Mouse (Mus musculus) thymus, adult 2 months (tissue): ENCODE results near the gene B3galt5. TPM values are rescaled to one million over a fixed set of nuclear protein-coding genes. Genes with fewer than 3 reads are reported as not detected.
A peak's percentile ranks its signal among the peaks of the same experiment; 100 is the strongest.
"Not testable (repeated sequence)": the region's sequence is repeated elsewhere in the genome, so short reads cannot be mapped to it uniquely, and the experiment has no call there.

Experiments used
- DNase-seq: peaks from one replicate; pipeline ENCODE4 v3.0.0; 2021
- H3K27ac ChIP-seq: fragments of 200-500 bp; 2 replicates; pipeline ENCODE4 v1.5.1; 2012; ENCODE audit warnings: low read length, control low read depth; ENCODE audit not compliant: control insufficient read depth, insufficient read depth
- H3K27me3 ChIP-seq: fragments of 200-500 bp; 2 replicates; pipeline ENCODE4 v1.6.1; 2012; ENCODE audit warnings: mild to moderate bottlenecking, low read length, moderate library complexity, mixed read lengths; ENCODE audit not compliant: control insufficient read depth, insufficient read depth
- H3K36me3 ChIP-seq: fragments of 200-500 bp; 2 replicates; pipeline ENCODE4 v1.6.1; 2012; ENCODE audit warnings: mild to moderate bottlenecking, low read length, moderate library complexity; ENCODE audit not compliant: control insufficient read depth, insufficient read depth
- H3K4me1 ChIP-seq: fragments of 200-500 bp; replicated peaks from 2 replicates; pipeline ENCODE4 v1.6.1; 2012; ENCODE audit warnings: low read length; ENCODE audit not compliant: control insufficient read depth, insufficient read depth
- H3K4me3 ChIP-seq: fragments of 200-500 bp; 2 replicates; pipeline ENCODE4 v1.5.1; 2012; ENCODE audit warnings: mild to moderate bottlenecking, low read length, control low read depth, moderate library complexity; ENCODE audit not compliant: control insufficient read depth, insufficient read depth
- CTCF ChIP-seq: fragments of 200-500 bp; IDR thresholded peaks from 2 replicates; pipeline ENCODE4 v1.5.1; 2012; ENCODE audit warnings: mild to moderate bottlenecking, control low read depth, low read length, moderate library complexity, borderline replicate concordance; ENCODE audit not compliant: control insufficient read depth, poor library complexity, insufficient read depth; ENCODE audit errors: extremely low read depth
- POLR2A ChIP-seq: fragments of 200-500 bp; IDR thresholded peaks from 2 replicates; pipeline ENCODE4 v1.6.1; 2012; ENCODE audit warnings: mild to moderate bottlenecking, low read length, control low read depth, moderate library complexity; ENCODE audit not compliant: control insufficient read depth, poor library complexity, insufficient read depth; ENCODE audit errors: extremely low read depth
- WGBS: fragments of 180-500 bp; shearing (Covaris S2); methylation state at CpG from one replicate; pipeline ENCODE4 v1.1.7; 2018; 5-methylcytosine and 5-hydroxymethylcytosine counted together
- polyA plus RNA-seq: library from polyadenylated mRNA; depleted of rRNA; stranded (reverse); fragments of >200 nt; gene quantifications from 2 replicates; pipeline ENCODE4 v1.2.3, GENCODE M21; 2012

The B3galt5 gene
- polyA plus RNA-seq, 1 experiment = 3.8 TPM

DNA sequence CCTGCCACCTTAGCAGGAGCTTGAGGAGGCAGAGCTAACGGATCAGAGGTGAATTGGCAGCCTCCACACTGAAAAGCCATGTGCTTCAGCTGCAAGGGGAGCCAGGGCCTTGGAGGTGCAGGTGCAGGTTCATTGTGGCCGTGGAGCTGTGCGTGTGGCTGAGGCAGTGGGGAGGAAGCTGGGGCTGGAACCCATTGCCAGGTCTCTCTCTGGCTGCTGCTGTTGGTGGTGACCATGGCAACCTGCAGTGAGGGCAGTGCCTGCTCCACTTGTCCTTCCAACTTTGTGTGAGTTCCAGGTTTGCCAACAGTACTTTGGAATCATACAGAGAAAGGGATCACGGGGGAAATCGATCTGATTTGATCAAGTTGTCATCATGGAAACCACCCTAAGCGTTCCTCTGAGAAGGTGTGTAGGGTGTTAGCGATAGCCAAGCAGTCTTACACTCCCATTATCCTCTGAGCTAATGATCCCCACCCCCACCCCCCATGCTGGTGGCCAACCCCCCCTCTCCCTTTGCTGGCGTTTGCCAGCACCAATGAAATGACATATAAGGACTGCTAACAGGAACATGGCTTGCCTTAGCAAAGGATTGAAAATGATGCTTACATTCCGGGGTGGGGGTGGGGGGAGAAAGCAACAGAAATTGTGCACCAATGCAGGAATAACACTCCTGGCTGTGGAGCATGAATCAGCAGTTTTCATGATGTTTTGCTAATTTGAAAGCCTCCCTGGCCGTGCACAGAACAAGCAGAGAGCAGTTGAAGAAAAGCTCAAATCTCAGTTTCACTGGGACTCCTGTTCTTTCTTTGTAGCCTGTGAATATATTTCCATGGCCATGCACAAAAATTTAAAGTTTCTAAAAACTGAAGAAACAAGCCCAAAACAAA, 90.8 kb downstream of the B3galt5 start:
- Histone ChIP-seq H3K4me3 (no peak overlapping the region), H3K27me3 (no peaks in the 10 kb centered on the region), H3K27ac (peak overlapping the region; percentile 35; the same call in 1 of the 2 replicates), H3K4me1 (peaks cover 27% of the 10 kb centered on the region), H3K36me3 (no peaks in the 10 kb centered on the region)
- WGBS = 28% methylated on average over 10 of the region's 10 CpGs
- TF ChIP-seq CTCF = no peak
- TF ChIP-seq POLR2A = no peak
- DNase-seq = peak; percentile 57

DNA sequence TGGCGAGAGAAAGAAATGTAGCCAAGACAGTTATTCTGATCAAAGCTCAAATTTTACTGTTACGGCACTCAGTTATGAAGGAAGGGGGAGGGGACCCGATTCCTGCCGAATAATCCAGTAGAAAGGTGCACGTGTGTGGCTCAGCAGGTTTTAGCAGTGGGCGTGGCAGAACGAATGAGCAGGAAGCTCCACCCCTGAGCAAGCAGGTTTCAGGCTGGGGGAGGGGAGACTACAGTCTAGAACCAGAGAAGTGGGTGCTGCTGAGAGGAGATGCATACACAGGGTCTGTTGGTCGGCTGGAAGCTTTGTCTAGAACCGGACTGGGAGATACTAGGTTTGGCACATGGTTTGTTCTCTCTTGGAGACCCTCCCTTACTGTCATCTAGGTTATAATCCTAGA, 91.7 kb downstream of the B3galt5 start:
- H3K27me3 ChIP-seq, H3K27ac ChIP-seq, H3K4me3 ChIP-seq, H3K36me3 ChIP-seq: not testable (repeated sequence)
- 24% methylated on average over 9 of the region's 9 CpGs for WGBS
- peaks cover 27% of the 10 kb centered on the region for H3K4me1 ChIP-seq
- DNase-seq = peak; percentile 47

DNA sequence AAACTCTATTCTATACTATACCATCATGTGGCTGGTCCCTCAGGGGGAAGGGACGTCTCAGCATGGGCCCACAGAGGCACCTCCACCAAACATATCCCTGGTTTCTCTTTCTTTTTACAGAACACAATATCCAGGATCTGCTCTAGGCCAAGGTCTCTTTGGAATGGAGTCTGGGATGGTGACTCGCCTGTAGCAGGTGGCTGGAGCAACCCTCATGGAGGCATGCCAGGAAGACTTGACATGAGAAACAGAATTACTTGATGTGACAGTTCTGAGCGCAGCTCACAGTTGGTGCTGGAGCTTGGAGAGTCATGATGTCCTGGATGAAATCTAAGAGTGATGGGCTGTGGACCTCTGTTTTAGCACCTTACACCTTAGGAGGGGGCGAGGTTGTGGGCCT, 104.0 kb downstream of the B3galt5 start:
- Histone ChIP-seq H3K27me3 (no peaks in the 10 kb centered on the region), H3K36me3 (no peaks in the 10 kb centered on the region)
- 94% methylated on average over 4 of the region's 4 CpGs for WGBS

DNA sequence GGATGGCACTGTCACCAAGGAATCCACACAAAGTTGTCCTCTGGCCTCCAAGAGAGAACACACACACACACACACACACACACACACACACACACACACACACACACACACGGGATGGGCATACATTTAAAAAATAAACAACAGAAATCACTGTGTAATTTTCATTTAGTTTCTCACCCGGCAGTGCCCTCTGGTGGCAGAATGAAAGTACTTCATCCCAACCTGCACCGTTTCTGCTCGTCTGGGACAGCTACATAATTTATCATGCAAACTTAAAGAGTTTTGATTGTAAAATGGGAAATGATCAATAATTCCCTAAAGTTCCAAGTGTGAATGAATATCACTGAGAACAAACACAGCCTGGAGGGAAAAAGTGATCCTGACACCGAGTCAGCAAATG, 105.7 kb downstream of the B3galt5 start:
- no peak overlapping the region for H3K4me3 ChIP-seq
- 11% methylated on average over 5 of the region's 5 CpGs for WGBS
- peak; percentile 60 for DNase-seq
- no peaks in the 10 kb centered on the region for H3K4me1 ChIP-seq
- H3K27ac ChIP-seq = no peak overlapping the region
- no peaks in the 10 kb centered on the region for H3K27me3 ChIP-seq
- TF ChIP-seq CTCF (no peak), POLR2A (no peak)
- no peaks in the 10 kb centered on the region for H3K36me3 ChIP-seq

More for the DNA sequence above, 104.0 kb downstream of the B3galt5 start:
- no peaks in the 10 kb centered on the region for H3K4me1 ChIP-seq
- DNase-seq = no peak
- TF ChIP-seq POLR2A (no peak), CTCF (no peak)
- H3K27ac ChIP-seq = no peak overlapping the region
- no peak overlapping the region for H3K4me3 ChIP-seq

DNA sequence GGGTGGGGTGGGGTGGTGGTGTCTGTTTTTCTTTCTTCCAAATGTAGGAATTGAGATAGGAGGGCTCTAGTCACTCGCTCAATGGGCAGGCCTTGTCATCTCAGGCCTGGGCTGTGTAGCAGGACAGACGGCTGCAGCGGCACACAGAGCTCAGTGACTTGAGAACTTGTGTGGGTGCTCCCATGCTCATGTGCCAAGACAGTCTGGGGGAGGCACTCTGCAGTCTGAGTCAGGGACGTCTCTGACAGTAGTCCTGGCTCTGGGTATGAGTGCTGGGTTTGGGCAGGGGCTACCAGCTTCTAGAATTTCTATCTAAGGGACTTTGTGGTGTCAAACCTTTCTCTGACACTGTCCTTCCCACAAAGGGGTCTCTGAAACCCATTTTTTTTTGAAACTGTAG, 106.3 kb downstream of the B3galt5 start:
- 93% methylated on average over 4 of the region's 4 CpGs for WGBS
- no peaks in the 10 kb centered on the region for H3K27me3 ChIP-seq
- H3K36me3 ChIP-seq = no peaks in the 10 kb centered on the region
- no peak for DNase-seq
- no peak for TF ChIP-seq CTCF
- no peak for TF ChIP-seq POLR2A
- no peak overlapping the region for H3K4me3 ChIP-seq
- H3K27ac ChIP-seq = no peak overlapping the region; the same call in 1 of the 2 replicates
- no peaks in the 10 kb centered on the region for H3K4me1 ChIP-seq

DNA sequence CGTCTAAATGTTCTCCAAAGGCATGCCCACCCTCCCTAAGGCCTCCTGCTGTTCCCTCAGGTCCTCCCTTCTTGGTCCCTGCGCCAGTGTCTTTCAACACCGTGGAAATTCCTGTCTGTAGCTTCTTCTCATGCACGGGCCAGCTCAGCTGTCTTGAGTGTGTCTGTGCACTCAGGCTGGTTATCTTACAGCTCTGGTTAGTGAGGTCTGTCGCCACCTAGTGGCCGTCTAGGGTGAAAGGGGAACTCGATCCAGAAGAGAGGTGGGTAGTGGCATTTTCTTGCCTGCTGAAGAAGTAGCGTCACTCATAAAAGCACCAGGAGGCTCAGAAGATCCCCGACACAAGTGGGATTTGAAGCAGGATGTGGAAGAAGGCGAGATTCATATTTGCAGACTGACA, 109.5 kb downstream of the B3galt5 start:
- no peaks in the 10 kb centered on the region for H3K4me1 ChIP-seq
- no peaks in the 10 kb centered on the region for H3K27me3 ChIP-seq
- H3K4me3 ChIP-seq = no peak overlapping the region
- peak; percentile 79 for DNase-seq
- no peak for TF ChIP-seq POLR2A
- TF ChIP-seq CTCF = peak; percentile 64; the same call in 1 of the 2 replicates
- H3K36me3 ChIP-seq = no peaks in the 10 kb centered on the region
- 6% methylated on average over 10 of the region's 10 CpGs for WGBS
- no peak overlapping the region for H3K27ac ChIP-seq
